Comparison of ENCODE assay signal across 8 mouse cellular contexts in genomic region chr13:48261341-48262221, GRCm38 (mm10). TPM values are rescaled to one million over a fixed set of nuclear protein-coding genes. Genes with fewer than 3 reads are reported as not detected.
DNase-seq lines count a peak whose midpoint lies in the region; ATAC-seq and TF ChIP-seq lines count a peak whose summit lies in the region.

No protein-coding gene starts in this region.

- POLR2A ChIA-PET in Patski (lab: Charles Lee): interaction anchor here (1.1 kb wide), 1 partner anchor 9 kb away, joined by 8 read pairs; no protein-coding TSS in a partner anchor

- WGBS in cerebellum, adult 2 months: under 1% methylated on average over 97 of the region's 98 CpGs
- WGBS in hindbrain, embryonic 11.5 days: under 1% methylated on average over 80 of the region's 98 CpGs
- WGBS in lung, embryonic 16.5 days: under 1% methylated on average over 91 of the region's 98 CpGs

- H3K9ac ChIP-seq in hindbrain, embryonic 11.5 days (ENCODE audit: low read depth, low read length): peak overlapping the region; percentile 94
- H3K9ac ChIP-seq in lung, embryonic 16.5 days (ENCODE audit: low read length): peak overlapping the region; percentile 76

- no peaks in the 10 kb centered on the region for H3K4me1 ChIP-seq in cerebellum, adult 2 months (ENCODE audit: control insufficient read depth, insufficient read depth, low read length)
- H3K4me1 ChIP-seq in hindbrain, embryonic 11.5 days (replicated peaks; ENCODE audit: control insufficient read depth, insufficient read depth, low read length): no peaks in the 10 kb centered on the region
- H3K4me1 ChIP-seq in lung, embryonic 16.5 days (replicated peaks; ENCODE audit: control insufficient read depth, insufficient read depth, low read length): peaks cover 6% of the 10 kb centered on the region

- peak overlapping the region; percentile 18; the same call in 1 of the 2 replicates for H3K27ac ChIP-seq in cerebellum, adult 2 months (ENCODE audit: insufficient read depth, low read length)
- H3K27ac ChIP-seq in hindbrain, embryonic 11.5 days (ENCODE audit: low read depth, low read length): peak overlapping the region; percentile 90
- peak overlapping the region; percentile 88 for H3K27ac ChIP-seq in lung, embryonic 16.5 days (ENCODE audit: low read length)

- peak overlapping the region; percentile 94 for H3K4me2 ChIP-seq in hindbrain, embryonic 11.5 days (replicated peaks; ENCODE audit: low read depth, low read length)
- H3K4me2 ChIP-seq in lung, embryonic 16.5 days (ENCODE audit: low read depth, low read length): peak overlapping the region; percentile 94

- peak overlapping the region; percentile 68 for H3K4me3 ChIP-seq in cerebellum, adult 2 months (replicated peaks; ENCODE audit: insufficient read depth, low read depth, low read length)
- peak overlapping the region; percentile 78 for H3K4me3 ChIP-seq in hindbrain, embryonic 11.5 days (ENCODE audit: low read depth, low read length)
- H3K4me3 ChIP-seq in lung, embryonic 16.5 days (ENCODE audit: low read length): peak overlapping the region; percentile 76

- H3K9me3 ChIP-seq in hindbrain, embryonic 11.5 days (ENCODE audit: control insufficient read depth, low read length): no peaks in the 10 kb centered on the region
- H3K9me3 ChIP-seq in lung, embryonic 16.5 days (ENCODE audit: control insufficient read depth, low read length): no peaks in the 10 kb centered on the region

- peaks cover 22% of the 10 kb centered on the region for H3K27me3 ChIP-seq in Patski
- no peaks in the 10 kb centered on the region; the same call in 1 of the 2 replicates for H3K27me3 ChIP-seq in cerebellum, adult 2 months (ENCODE audit: control insufficient read depth, insufficient read depth, low read length)
- H3K27me3 ChIP-seq in hindbrain, embryonic 11.5 days (ENCODE audit: control insufficient read depth, insufficient read depth, low read length): no peaks in the 10 kb centered on the region
- H3K27me3 ChIP-seq in lung, embryonic 16.5 days (ENCODE audit: control insufficient read depth, insufficient read depth, low read depth, low read length): no peaks in the 10 kb centered on the region; the same call in 1 of the 2 replicates

- TF ChIP-seq CTCF in Patski (IDR thresholded peaks at IDR 0.05): no peak
- TF ChIP-seq CTCF in cerebellum, adult 2 months (IDR thresholded peaks at IDR 0.05; ENCODE audit: borderline replicate concordance, insufficient read depth, low read depth, low read length): no peak

- ATAC-seq in Patski: peak; percentile 52
- ATAC-seq in frontal cortex, adult (ENCODE audit: low TSS enrichment): peak; percentile 47
- peak; percentile 51 for ATAC-seq in hindbrain, embryonic 11.5 days (ENCODE audit: low FRiP score)
- peak; percentile 32 for ATAC-seq in lung, embryonic 16.5 days (ENCODE audit: low read depth)

- in situ Hi-C loops in Patski (cut with MboI; ENCODE audit: low pct_unique_long_range_greater_than_20kb): loop anchor here (25.0 kb wide), 2 partner anchors 201 to 1124 kb away; no protein-coding TSS in a partner anchor

- no peaks in the 10 kb centered on the region for H3K36me3 ChIP-seq in hindbrain, embryonic 11.5 days (ENCODE audit: control insufficient read depth, insufficient read depth, low read length)
- no peaks in the 10 kb centered on the region for H3K36me3 ChIP-seq in lung, embryonic 16.5 days (ENCODE audit: control insufficient read depth, insufficient read depth, low read length)

- CTCF ChIA-PET in Patski (lab: Charles Lee): no interaction called here

- TF ChIP-seq POLR2A in cerebellum, adult 2 months (IDR thresholded peaks at IDR 0.05; ENCODE audit: borderline replicate concordance, insufficient read depth, low read length): no peak

- DNase-seq in Patski (ENCODE audit: low read depth, low spot score): no peak
- peak; percentile 41 to 60 for DNase-seq in cerebellum, adult 2 months
- peak; percentile 75 for DNase-seq in hindbrain, embryonic 11.5 days (ENCODE audit: low spot score)
- DNase-seq in layer of hippocampus, postnatal 25 days (ENCODE audit: extremely low spot score in 1 of 2, low spot score in 1 of 2): peak; percentile 31 to 36
- peak; percentile 76 for DNase-seq in retina, postnatal 1 day
- no peak for DNase-seq in spleen, adult 12 weeks (ENCODE audit: low spot score)

RNA-seq across cellular contexts. Expression of gene Id4, which starts 0.6 kb away (rescaled TPM):
- polyA plus RNA-seq in Patski (2021): 1.5 TPM
- 38.5 and 44.6 TPM in 2 replicates for polyA plus RNA-seq in cerebellum, adult 2 months (2012; rRNA removed)
- 44.7 and 53.7 TPM in 2 replicates for polyA plus RNA-seq in hindbrain, embryonic 11.5 days (2014; fragmentation: Nextera tagmentation; extraction: Ambion mirVana)
- total RNA-seq in layer of hippocampus, postnatal 25 days (2021): 10 to 100 TPM; 43.8 to 53.7 TPM
- 1.8 and 2.0 TPM in 2 replicates for polyA plus RNA-seq in lung, embryonic 16.5 days (2015; fragmentation: Nextera tagmentation; extraction: Ambion mirVana)

Comparison
In these comparisons a context has a peak if more than half of its experiments do, and no peak if none do; other contexts are left out.
1. DNase-seq: peak in cerebellum, adult 2 months (2 of 2), hindbrain, embryonic 11.5 days (single experiment), layer of hippocampus, postnatal 25 days (2 of 2) and retina, postnatal 1 day (single experiment); none in Patski (single experiment) and spleen, adult 12 weeks (single experiment).
2. H3K27ac ChIP-seq: peak in every context shown above with its lines; median percentile 90 in hindbrain, embryonic 11.5 days; 88 in lung, embryonic 16.5 days; 18 in cerebellum, adult 2 months.
3. RNA of gene Id4, which starts 0.6 kb away (polyA plus RNA-seq): 44.7 to 53.7 TPM in hindbrain, embryonic 11.5 days and 38.5 to 44.6 TPM in cerebellum, adult 2 months; 1.8 to 2.0 TPM in lung, embryonic 16.5 days and 1.5 TPM in Patski (single experiment); every median in the first group is over 10 times any median in the second.
4. Peak in every context shown above with its lines, with median percentiles within 50 percentile points of each other: ATAC-seq and H3K4me3 ChIP-seq.